Mouse (Mus musculus) heart, embryonic 12.5 days (tissue): ENCODE results near the gene Gadd45g. TPM values are rescaled to one million over a fixed set of nuclear protein-coding genes. Genes with fewer than 3 reads are reported as not detected.

ENCODE experiments used
- ATAC-seq: fragments of 200-750 bp; cut with Nextera tagmentation; 2 replicates; pipeline ENCODE4 v1.8.0; 2017; ENCODE audit warnings: moderate TSS enrichment, moderate library complexity; ENCODE audit not compliant: insufficient number of reproducible peaks, low FRiP score
- H3K27ac ChIP-seq: fragments of 300-500 bp; sonication (generic); 2 replicates; pipeline ENCODE4 v1.5.1; 2016; ENCODE audit warnings: mild to moderate bottlenecking, moderate library complexity; ENCODE audit not compliant: poor library complexity, severe bottlenecking
- H3K27me3 ChIP-seq: fragments of 300-500 bp; sonication (generic); replicated peaks from 2 replicates; pipeline ENCODE4 v1.6.1; 2016; ENCODE audit warnings: mild to moderate bottlenecking, moderate library complexity
- H3K36me3 ChIP-seq: fragments of 300-500 bp; sonication (generic); 2 replicates; pipeline ENCODE4 v1.6.1; 2016; ENCODE audit warnings: mild to moderate bottlenecking, moderate library complexity
- H3K4me1 ChIP-seq: fragments of 300-500 bp; sonication (generic); replicated peaks from 2 replicates; pipeline ENCODE4 v1.6.1; 2016; ENCODE audit warnings: mild to moderate bottlenecking
- H3K4me2 ChIP-seq: fragments of 300-500 bp; sonication (generic); 2 replicates; pipeline ENCODE4 v1.6.1; 2016; ENCODE audit warnings: mild to moderate bottlenecking, moderate library complexity
- H3K4me3 ChIP-seq: fragments of 300-500 bp; sonication (generic); 2 replicates; pipeline ENCODE4 v1.5.1; 2016; ENCODE audit warnings: mild to moderate bottlenecking
- H3K9ac ChIP-seq: fragments of 300-500 bp; sonication (generic); 2 replicates; pipeline ENCODE4 v1.6.1; 2016; ENCODE audit warnings: mild to moderate bottlenecking, moderate library complexity
- H3K9me3 ChIP-seq: fragments of 300-500 bp; sonication (generic); replicated peaks from 2 replicates; pipeline ENCODE4 v1.6.1; 2016; ENCODE audit warnings: mild to moderate bottlenecking, moderate library complexity
- WGBS: fragments of 180-500 bp; shearing (Covaris S2); methylation state at CpG from one replicate; pipeline ENCODE4 v1.1.7; 2016; 5-methylcytosine and 5-hydroxymethylcytosine counted together
- polyA plus RNA-seq: library from polyadenylated mRNA; unstranded; fragments of >200 nt; fragmentation: Nextera tagmentation; extraction: Ambion mirVana; gene quantifications from 2 replicates; pipeline ENCODE4 v1.2.1, GENCODE M21; 2016

The Gadd45g gene
- polyA plus RNA-seq, 1 experiment from 2014 or later, result 58.9 TPM

GRCm38 (mm10) chr13:51853301-51854243 is 7.1 kb downstream of the Gadd45g start:
- no peaks in the 10 kb centered on the region for H3K36me3 ChIP-seq
- no peaks in the 10 kb centered on the region for H3K27me3 ChIP-seq
- H3K4me3 ChIP-seq, result no peak overlapping the region
- H3K4me2 ChIP-seq, result peak overlapping the region; percentile 49
- peaks cover 53% of the 10 kb centered on the region for H3K4me1 ChIP-seq
- H3K27ac ChIP-seq, result peak overlapping the region; percentile 59
- peak overlapping the region; percentile 54; the same call in 1 of the 2 replicates for H3K9ac ChIP-seq
- 22% methylated on average over 16 of the region's 16 CpGs for WGBS
- H3K9me3 ChIP-seq, result no peaks in the 10 kb centered on the region
- peak; percentile 49; the same call in 1 of the 2 replicates for ATAC-seq

GRCm38 (mm10) chr13:51855584-51855983 is 9.1 kb downstream of the Gadd45g start:
- H3K9me3 ChIP-seq, result no peaks in the 10 kb centered on the region
- no peak overlapping the region for H3K27ac ChIP-seq
- peaks cover 40% of the 10 kb centered on the region for H3K4me1 ChIP-seq
- ATAC-seq, result no peak
- no peak overlapping the region for H3K4me3 ChIP-seq
- no peak overlapping the region for H3K9ac ChIP-seq
- no peak overlapping the region for H3K4me2 ChIP-seq
- no peaks in the 10 kb centered on the region for H3K27me3 ChIP-seq
- WGBS, result 66% methylated on average over 5 of the region's 5 CpGs
- H3K36me3 ChIP-seq, result no peaks in the 10 kb centered on the region

- no peaks in the 10 kb centered on the region for H3K36me3 ChIP-seq
- ATAC-seq, result no peak
- no peaks in the 10 kb centered on the region for H3K27me3 ChIP-seq
Measured at GRCm38 (mm10) chr13:51857156-51857555, 10.7 kb downstream of the Gadd45g start.

GRCm38 (mm10) chr13:51858475-51858874 is 12.0 kb downstream of the Gadd45g start:
- 0 out of 2 replicates have a peak, but pooled peaks cover under 1% of the 10 kb centered on the region for H3K9me3 ChIP-seq
- H3K27ac ChIP-seq, result no peak overlapping the region
- no peak overlapping the region for H3K9ac ChIP-seq

More at GRCm38 (mm10) chr13:51857156-51857555, 10.7 kb downstream of the Gadd45g start:
- Histone ChIP-seq H3K9ac (no peak overlapping the region), H3K4me3 (no peak overlapping the region), H3K27ac (no peak overlapping the region), H3K4me1 (peaks cover 28% of the 10 kb centered on the region), H3K4me2 (no peak overlapping the region), H3K9me3 (no peaks in the 10 kb centered on the region)
- 49% methylated on average over 5 of the region's 5 CpGs for WGBS

GRCm38 (mm10) chr13:51859174-51859573 is 12.7 kb downstream of the Gadd45g start:
- no peaks in the 10 kb centered on the region for H3K27me3 ChIP-seq
- ATAC-seq, result no peak
- H3K9me3 ChIP-seq, result 0 out of 2 replicates have a peak, but pooled peaks cover 4% of the 10 kb centered on the region
- H3K27ac ChIP-seq, result no peak overlapping the region
- H3K4me2 ChIP-seq, result no peak overlapping the region
- H3K9ac ChIP-seq, result no peak overlapping the region
- H3K36me3 ChIP-seq, result no peaks in the 10 kb centered on the region
- H3K4me1 ChIP-seq, result peaks cover 8% of the 10 kb centered on the region
- H3K4me3 ChIP-seq, result no peak overlapping the region
- WGBS, result 83% methylated on average over 8 of the region's 8 CpGs

More at GRCm38 (mm10) chr13:51858475-51858874, 12.0 kb downstream of the Gadd45g start:
- no peak overlapping the region for H3K4me3 ChIP-seq
- no peaks in the 10 kb centered on the region for H3K36me3 ChIP-seq
- no peaks in the 10 kb centered on the region for H3K27me3 ChIP-seq
- peaks cover 15% of the 10 kb centered on the region for H3K4me1 ChIP-seq
- H3K4me2 ChIP-seq, result no peak overlapping the region
- no peak for ATAC-seq
- WGBS, result 22% methylated on average over 4 of the region's 4 CpGs

- Histone ChIP-seq H3K4me2 (no peak overlapping the region), H3K4me1 (peaks cover 8% of the 10 kb centered on the region), H3K27me3 (no peaks in the 10 kb centered on the region), H3K4me3 (no peak overlapping the region), H3K27ac (no peak overlapping the region), H3K9ac (no peak overlapping the region), H3K9me3 (0 out of 2 replicates have a peak, but pooled peaks cover 4% of the 10 kb centered on the region), H3K36me3 (no peaks in the 10 kb centered on the region)
- WGBS, result 66% methylated on average over 3 of the region's 3 CpGs
- ATAC-seq, result no peak
Measured at GRCm38 (mm10) chr13:51859798-51860197, 13.3 kb downstream of the Gadd45g start.

- peaks cover 10% of the 10 kb centered on the region for H3K4me1 ChIP-seq
- 0 out of 2 replicates have a peak, but pooled peaks cover 4% of the 10 kb centered on the region for H3K9me3 ChIP-seq
- H3K27me3 ChIP-seq, result no peaks in the 10 kb centered on the region
- no peak overlapping the region for H3K27ac ChIP-seq
- no peaks in the 10 kb centered on the region for H3K36me3 ChIP-seq
- no peak overlapping the region for H3K9ac ChIP-seq
- 83% methylated on average over 1 of the region's 1 CpGs for WGBS
- no peak for ATAC-seq
- no peak overlapping the region for H3K4me3 ChIP-seq
- no peak overlapping the region for H3K4me2 ChIP-seq
Measured at GRCm38 (mm10) chr13:51862750-51863149, 16.3 kb downstream of the Gadd45g start.

GRCm38 (mm10) chr13:51866151-51866659 is 19.7 kb downstream of the Gadd45g start:
- Histone ChIP-seq H3K9ac (no peak overlapping the region), H3K4me1 (peaks cover 14% of the 10 kb centered on the region), H3K27ac (no peak overlapping the region), H3K4me2 (no peak overlapping the region), H3K9me3 (0 out of 2 replicates have a peak, but pooled peaks cover 4% of the 10 kb centered on the region), H3K4me3 (no peak overlapping the region), H3K36me3 (no peaks in the 10 kb centered on the region), H3K27me3 (no peaks in the 10 kb centered on the region)
- WGBS, result 69% methylated on average over 11 of the region's 11 CpGs
- ATAC-seq, result no peak

GRCm38 (mm10) chr13:51868491-51869128 is 22.1 kb downstream of the Gadd45g start:
- Histone ChIP-seq H3K4me1 (peaks cover 14% of the 10 kb centered on the region), H3K4me2 (no peak overlapping the region; the same call in 1 of the 2 replicates), H3K27ac (no peak overlapping the region), H3K36me3 (no peaks in the 10 kb centered on the region), H3K9ac (no peak overlapping the region), H3K9me3 (0 out of 2 replicates have a peak, but pooled peaks cover 2% of the 10 kb centered on the region), H3K27me3 (no peaks in the 10 kb centered on the region), H3K4me3 (no peak overlapping the region)
- 42% methylated on average over 12 of the region's 12 CpGs for whole genome bisulfite sequencing
- ATAC-seq, result peak; percentile 31

- 81% methylated on average over 9 of the region's 9 CpGs for WGBS
- Histone ChIP-seq H3K27ac (no peak overlapping the region), H3K9me3 (no peaks in the 10 kb centered on the region), H3K36me3 (no peaks in the 10 kb centered on the region), H3K4me1 (peaks cover 14% of the 10 kb centered on the region), H3K4me2 (no peak overlapping the region; the same call in 1 of the 2 replicates), H3K9ac (no peak overlapping the region), H3K4me3 (no peak overlapping the region), H3K27me3 (no peaks in the 10 kb centered on the region)
- no peak for ATAC-seq
Measured at GRCm38 (mm10) chr13:51869129-51869491, 22.6 kb downstream of the Gadd45g start.

- no peak for ATAC-seq
- no peak overlapping the region for H3K9ac ChIP-seq
- no peak overlapping the region for H3K4me2 ChIP-seq
- H3K27ac ChIP-seq, result no peak overlapping the region
- 89% methylated on average over 4 of the region's 4 CpGs for WGBS
- H3K4me1 ChIP-seq, result peaks cover 14% of the 10 kb centered on the region
- H3K27me3 ChIP-seq, result no peaks in the 10 kb centered on the region
- no peaks in the 10 kb centered on the region for H3K9me3 ChIP-seq
- no peaks in the 10 kb centered on the region for H3K36me3 ChIP-seq
- H3K4me3 ChIP-seq, result no peak overlapping the region
Measured at GRCm38 (mm10) chr13:51871148-51871547, 24.7 kb downstream of the Gadd45g start.
